Mouse (Mus musculus): ENCODE data around the gene Mmp9. TPM values are rescaled to one million over a fixed set of nuclear protein-coding genes. Genes with fewer than 3 reads are reported as not detected.

Mmp9 gene
- polyA plus RNA-seq (2012; rRNA removed) = 7.0 and 9.7 TPM in 2 replicates

GRCm38 (mm10) chr2:164940140-164940830, at the start of gene Mmp9:
Gene Mmp9 (plus strand): TSS chr2:164940780.
- DNase-seq (ENCODE audit: low read depth) = no peak

GRCm38 (mm10) chr2:164891056-164891834, 49.3 kb upstream of the Mmp9 start:
- no peak for DNase-seq (ENCODE audit: low read depth)

GRCm38 (mm10) chr2:164891908-164892695, 48.5 kb upstream of the Mmp9 start:
- no peak for DNase-seq (ENCODE audit: low read depth)

- no peak for DNase-seq (ENCODE audit: low read depth)
These were observed 47.8 kb upstream of the Mmp9 start for GRCm38 (mm10) chr2:164892696-164893216.

GRCm38 (mm10) chr2:164894048-164894447, 46.5 kb upstream of the Mmp9 start:
- no peak for DNase-seq (ENCODE audit: low read depth)

- DNase-seq (ENCODE audit: low read depth) = no peak
These were observed 45.9 kb upstream of the Mmp9 start for GRCm38 (mm10) chr2:164894644-164895043.

- no peak for DNase-seq (ENCODE audit: low read depth)
These were observed 44.7 kb upstream of the Mmp9 start for GRCm38 (mm10) chr2:164895885-164896284.

GRCm38 (mm10) chr2:164898008-164898407, 42.6 kb upstream of the Mmp9 start:
- no peak for DNase-seq (ENCODE audit: low read depth)

- no peak for DNase-seq (ENCODE audit: low read depth)
These were observed 41.5 kb upstream of the Mmp9 start for GRCm38 (mm10) chr2:164899034-164899433.

- DNase-seq (ENCODE audit: low read depth) = no peak
These were observed 40.7 kb upstream of the Mmp9 start for GRCm38 (mm10) chr2:164899723-164900459.

- no peak for DNase-seq (ENCODE audit: low read depth)
These were observed 39.2 kb upstream of the Mmp9 start for GRCm38 (mm10) chr2:164901380-164901779.

- DNase-seq (ENCODE audit: low read depth) = no peak
These were observed 37.1 kb upstream of the Mmp9 start for GRCm38 (mm10) chr2:164903496-164903895.

GRCm38 (mm10) chr2:164906071-164906470, 34.5 kb upstream of the Mmp9 start:
- DNase-seq (ENCODE audit: low read depth) = no peak

GRCm38 (mm10) chr2:164907511-164907910, 33.1 kb upstream of the Mmp9 start:
- DNase-seq (ENCODE audit: low read depth) = no peak

- DNase-seq (ENCODE audit: low read depth) = no peak
These were observed 32.6 kb upstream of the Mmp9 start for GRCm38 (mm10) chr2:164908011-164908410.

- no peak for DNase-seq (ENCODE audit: low read depth)
These were observed 31.5 kb upstream of the Mmp9 start for GRCm38 (mm10) chr2:164909100-164909499.

- DNase-seq (ENCODE audit: low read depth) = no peak
These were observed 31.0 kb upstream of the Mmp9 start for GRCm38 (mm10) chr2:164909542-164909941.

GRCm38 (mm10) chr2:164910360-164911061, 30.1 kb upstream of the Mmp9 start:
- DNase-seq (ENCODE audit: low read depth) = no peak

GRCm38 (mm10) chr2:164911086-164912048, 29.2 kb upstream of the Mmp9 start, which contains the start of gene Zfp335:
Gene Zfp335 (minus strand): TSS chr2:164911757.
- DNase-seq (ENCODE audit: low read depth) = peak; percentile 40

All from gonadal fat pad, adult 2 months (tissue).